Mouse (Mus musculus) neural tube, embryonic 11.5 days (tissue): Measurements from ENCODE around the gene Cercam. TPM values are rescaled to one million over a fixed set of nuclear protein-coding genes. Genes with fewer than 3 reads are reported as not detected.
A peak's percentile ranks its signal among the peaks of the same experiment; 100 is the strongest.

Experiments
- ATAC-seq: fragments of 200-750 bp; cut with Nextera tagmentation; 2 replicates; pipeline ENCODE4 v1.8.0; 2017; ENCODE audit warnings: moderate number of reproducible peaks, mild to moderate bottlenecking, moderate TSS enrichment, moderate library complexity; ENCODE audit not compliant: insufficient read depth, low FRiP score, low TSS enrichment
- DNase-seq: peaks from one replicate; pipeline ENCODE4 v3.0.0-alpha.2; 2015; ENCODE audit warnings: low spot score
- H3K27ac ChIP-seq: fragments of 300-500 bp; sonication (generic); 2 replicates; pipeline ENCODE4 v1.5.1; 2014; ENCODE audit warnings: low read depth, mild to moderate bottlenecking, low read length
- H3K27me3 ChIP-seq: fragments of 300-500 bp; sonication (generic); 2 replicates; pipeline ENCODE4 v1.6.1; 2014; ENCODE audit warnings: mild to moderate bottlenecking, low read length, mixed read lengths; ENCODE audit not compliant: control insufficient read depth, insufficient read depth
- H3K36me3 ChIP-seq: fragments of 300-500 bp; sonication (generic); 2 replicates; pipeline ENCODE4 v1.6.1; 2014; ENCODE audit warnings: mild to moderate bottlenecking, low read length, moderate library complexity, mixed read lengths; ENCODE audit not compliant: control insufficient read depth, insufficient read depth
- H3K4me1 ChIP-seq: fragments of 300-500 bp; sonication (generic); 2 replicates; pipeline ENCODE4 v1.6.1; 2014; ENCODE audit warnings: low read length, mixed read lengths; ENCODE audit not compliant: control insufficient read depth, insufficient read depth
- H3K4me2 ChIP-seq: fragments of 300-500 bp; sonication (generic); 2 replicates; pipeline ENCODE4 v1.6.1; 2014; ENCODE audit warnings: low read depth, mild to moderate bottlenecking, moderate library complexity
- H3K4me3 ChIP-seq: fragments of 300-500 bp; sonication (generic); 2 replicates; pipeline ENCODE4 v1.5.1; 2014; ENCODE audit warnings: low read depth, low read length
- H3K9ac ChIP-seq: fragments of 300-500 bp; sonication (generic); 2 replicates; pipeline ENCODE4 v1.6.1; 2014; ENCODE audit warnings: mild to moderate bottlenecking, low read length
- H3K9me3 ChIP-seq: fragments of 300-500 bp; sonication (generic); 2 replicates; pipeline ENCODE4 v1.6.1; 2016; ENCODE audit warnings: low read length; ENCODE audit not compliant: control insufficient read depth
- WGBS: fragments of 180-500 bp; shearing (Covaris S2); extraction: QIAGEN DNeasy Blood & Tissue Kit; methylation state at CpG from one replicate; pipeline ENCODE4 v1.1.7; 2014; 5-methylcytosine and 5-hydroxymethylcytosine counted together
- polyA plus RNA-seq: library from polyadenylated mRNA; unstranded; fragments of >200 nt; fragmentation: Nextera tagmentation; extraction: Ambion mirVana; gene quantifications from 2 replicates; pipeline ENCODE4 v1.2.1, GENCODE M21; 2014

Cercam gene
- polyA plus RNA-seq, 1 experiment from 2014 or later: 17.5 TPM

DNA sequence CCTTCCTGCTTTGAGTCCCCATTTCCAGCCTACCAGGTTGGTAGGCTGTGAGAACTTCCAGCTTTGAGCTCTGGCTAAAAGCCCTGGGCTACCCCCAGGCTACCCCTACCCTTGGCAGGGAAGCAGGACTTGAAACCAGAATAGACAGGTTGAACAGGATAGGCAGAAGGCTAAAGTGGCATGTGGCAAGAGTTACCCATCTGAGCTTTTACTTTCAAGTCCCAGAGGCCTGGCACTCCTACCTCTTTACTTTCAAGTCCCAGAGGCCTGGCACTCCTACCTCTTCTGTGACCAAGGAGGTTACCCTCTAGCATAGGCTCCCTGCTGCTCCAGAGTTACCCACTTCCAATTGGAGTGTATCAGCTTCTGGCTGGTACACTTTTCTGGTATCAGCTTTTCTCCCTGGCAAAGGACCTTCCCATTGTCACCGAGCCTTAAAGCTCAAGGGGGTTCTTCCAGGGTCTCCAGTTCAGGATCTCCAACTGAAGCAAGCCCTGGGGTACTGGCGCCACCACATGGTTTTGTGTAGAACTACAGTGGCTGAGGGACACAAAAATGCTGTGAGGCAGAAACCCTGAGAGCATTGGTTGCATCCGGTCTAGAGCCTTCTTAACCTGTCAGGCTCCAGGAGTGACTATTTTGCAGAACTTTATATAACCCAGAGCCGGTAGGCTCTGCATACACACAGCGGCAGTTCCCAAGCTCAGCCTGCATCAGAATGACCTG lies 10.1 kb upstream of the Cercam start:
- H3K9ac ChIP-seq: peak overlapping the region; percentile 36
- H3K9me3 ChIP-seq: no peaks in the 10 kb centered on the region
- DNase-seq (peak; percentile 87), ATAC-seq (0 out of 2 replicates have a peak, but pooled peaks have one; percentile 15)
- H3K27me3 ChIP-seq: no peaks in the 10 kb centered on the region
- no peak overlapping the region for H3K4me3 ChIP-seq
- H3K36me3 ChIP-seq: no peaks in the 10 kb centered on the region
- H3K4me2 ChIP-seq: 0 out of 2 replicates have a peak overlapping the region, but pooled peaks have one; percentile 12
- 9% methylated on average over 5 of the region's 5 CpGs for WGBS
- peaks cover 31% of the 10 kb centered on the region for H3K4me1 ChIP-seq
- H3K27ac ChIP-seq: peak overlapping the region; percentile 95

DNA sequence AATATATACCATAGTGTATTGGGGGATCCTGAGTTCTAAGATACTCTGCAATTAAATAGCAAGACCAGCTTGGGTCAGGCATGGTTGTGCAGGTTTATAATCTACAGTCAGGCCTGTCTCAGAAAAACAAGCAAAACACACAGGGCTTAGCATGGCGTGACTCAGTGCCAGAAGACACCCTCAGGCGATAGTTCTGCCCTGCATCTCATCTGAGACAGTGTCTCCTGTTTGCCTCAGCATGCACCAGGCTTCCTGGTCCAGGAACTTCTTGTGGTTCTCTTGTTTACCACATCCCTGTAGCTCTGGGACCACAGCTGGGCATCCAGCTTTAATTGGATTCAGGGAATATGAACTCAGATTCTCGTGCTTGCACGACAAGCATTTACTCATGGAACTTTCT lies 3.8 kb upstream of the Cercam start:
- Histone ChIP-seq H3K9ac (no peak overlapping the region), H3K4me3 (no peak overlapping the region), H3K27ac (no peak overlapping the region), H3K27me3 (no peaks in the 10 kb centered on the region), H3K4me2 (no peak overlapping the region), H3K9me3 (no peaks in the 10 kb centered on the region), H3K4me1 (peaks cover 6% of the 10 kb centered on the region), H3K36me3 (no peaks in the 10 kb centered on the region; the same call in 1 of the 2 replicates)
- 86% methylated on average over 4 of the region's 4 CpGs for WGBS
- no peak for ATAC-seq
- DNase-seq: no peak

DNA sequence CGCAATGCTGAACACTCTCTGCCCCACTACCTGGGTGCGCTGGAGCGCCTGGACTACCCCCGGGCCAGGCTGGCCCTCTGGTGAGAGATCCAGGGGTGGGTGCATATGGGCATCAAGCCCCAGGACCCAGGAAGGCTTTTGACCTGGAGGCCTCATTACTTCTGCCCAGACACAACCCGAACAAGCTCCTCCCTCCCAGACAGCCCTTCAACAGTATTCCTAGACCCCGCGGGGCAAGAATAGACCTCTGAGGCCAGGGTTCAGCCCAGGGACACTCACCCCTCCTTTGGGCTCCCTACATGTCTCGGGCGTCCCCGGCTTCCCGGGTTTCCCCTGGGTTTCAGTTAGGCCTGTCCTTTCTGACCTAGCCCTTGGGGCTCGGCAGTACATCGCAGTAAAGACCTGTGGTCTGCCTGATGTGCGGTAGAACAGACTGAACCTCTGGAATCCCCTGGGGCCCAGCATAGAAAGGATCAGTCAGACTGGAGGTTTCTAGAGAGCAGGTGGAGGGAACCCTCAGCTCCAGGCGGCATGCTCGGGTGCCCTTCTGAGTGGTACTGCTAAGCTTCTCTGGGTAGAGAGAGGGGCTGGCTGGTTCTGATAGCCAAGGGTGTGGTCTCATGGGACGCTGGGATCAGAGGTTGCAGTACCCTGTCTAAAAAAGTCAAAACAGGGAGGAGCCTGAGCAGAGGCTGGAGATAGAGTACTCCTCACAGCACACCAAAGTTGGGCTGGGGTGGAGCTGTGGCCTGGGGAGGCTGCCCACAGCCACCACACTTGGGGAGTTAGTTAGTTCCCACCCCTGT lies 885 bp downstream of the Cercam start:
- no peaks in the 10 kb centered on the region for H3K27me3 ChIP-seq
- H3K27ac ChIP-seq: peak overlapping the region; percentile 57; the same call in 1 of the 2 replicates
- no peaks in the 10 kb centered on the region for H3K9me3 ChIP-seq
- ATAC-seq: peak; percentile 28
- peak overlapping the region; percentile 47 for H3K4me3 ChIP-seq
- peak overlapping the region; percentile 66 for H3K9ac ChIP-seq
- under 1% methylated on average over 17 of the region's 17 CpGs for WGBS
- H3K36me3 ChIP-seq: no peaks in the 10 kb centered on the region; the same call in 1 of the 2 replicates
- DNase-seq: peak; percentile 48
- H3K4me1 ChIP-seq: peaks cover 11% of the 10 kb centered on the region
- peak overlapping the region; percentile 89 for H3K4me2 ChIP-seq

DNA sequence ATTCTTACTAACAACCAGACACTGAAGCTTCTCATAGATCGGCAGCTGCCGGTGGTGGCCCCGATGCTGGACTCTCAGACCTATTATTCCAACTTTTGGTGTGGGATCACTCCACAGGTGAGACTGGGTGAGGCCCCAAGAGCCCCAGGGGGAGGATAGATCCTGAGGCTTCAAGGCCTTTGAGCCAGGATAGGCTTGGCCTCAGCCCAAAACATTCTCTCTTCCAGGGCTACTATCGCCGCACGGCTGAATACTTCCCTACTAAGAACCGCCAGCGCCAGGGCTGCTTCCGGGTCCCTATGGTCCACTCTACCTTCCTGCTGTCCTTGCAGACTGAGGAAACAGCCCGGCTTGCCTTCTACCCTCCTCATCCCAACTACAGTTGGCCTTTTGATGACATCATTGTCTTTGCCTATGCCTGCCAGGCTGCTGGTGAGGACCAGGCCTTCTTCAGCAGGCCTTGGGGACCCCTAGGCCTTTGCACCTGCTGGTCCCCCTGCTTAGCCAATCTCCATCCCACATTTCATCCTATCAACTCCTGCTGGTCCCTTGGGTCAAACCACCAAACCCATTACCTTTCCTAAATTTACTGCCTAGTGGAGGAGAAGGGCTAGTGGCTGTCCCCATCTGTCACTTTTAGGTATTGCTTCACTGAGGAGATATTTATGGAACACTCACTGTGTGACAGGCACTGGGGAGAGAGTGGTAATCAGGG lies 3.8 kb downstream of the Cercam start:
- DNase-seq (no peak), ATAC-seq (no peak)
- H3K9ac ChIP-seq: no peak overlapping the region
- H3K27me3 ChIP-seq: no peaks in the 10 kb centered on the region
- no peak overlapping the region for H3K27ac ChIP-seq
- no peak overlapping the region for H3K4me3 ChIP-seq
- no peak overlapping the region for H3K4me2 ChIP-seq
- no peaks in the 10 kb centered on the region for H3K9me3 ChIP-seq
- 89% methylated on average over 10 of the region's 10 CpGs for WGBS
- peaks cover 11% of the 10 kb centered on the region for H3K4me1 ChIP-seq
- H3K36me3 ChIP-seq: no peaks in the 10 kb centered on the region

DNA sequence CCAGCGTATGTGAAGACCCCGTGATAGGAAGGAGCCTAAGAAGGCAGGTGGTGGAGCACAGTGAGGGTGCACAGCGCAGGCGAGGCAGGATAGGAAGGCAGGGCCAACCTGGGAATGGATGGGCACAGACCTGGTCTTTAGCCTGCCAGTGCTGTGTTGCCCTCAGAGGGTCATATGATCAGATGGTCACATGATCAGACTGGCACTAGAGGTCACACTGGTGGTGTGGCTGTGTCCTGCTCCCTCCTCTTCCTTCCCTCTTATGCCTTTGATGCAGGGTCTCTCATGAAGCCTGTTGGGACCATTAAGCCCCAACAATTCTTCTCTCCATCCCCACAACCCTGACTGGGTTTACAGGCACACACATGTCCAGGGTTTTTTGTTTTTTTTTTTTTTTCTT lies 4.8 kb downstream of the Cercam start:
- Histone ChIP-seq H3K4me3 (no peak overlapping the region), H3K27ac (no peak overlapping the region), H3K9ac (no peak overlapping the region), H3K27me3 (no peaks in the 10 kb centered on the region), H3K4me2 (no peak overlapping the region), H3K4me1 (peaks cover 11% of the 10 kb centered on the region), H3K9me3 (no peaks in the 10 kb centered on the region), H3K36me3 (no peaks in the 10 kb centered on the region)
- no peak for ATAC-seq
- WGBS: 93% methylated on average over 4 of the region's 4 CpGs
- DNase-seq: no peak

DNA sequence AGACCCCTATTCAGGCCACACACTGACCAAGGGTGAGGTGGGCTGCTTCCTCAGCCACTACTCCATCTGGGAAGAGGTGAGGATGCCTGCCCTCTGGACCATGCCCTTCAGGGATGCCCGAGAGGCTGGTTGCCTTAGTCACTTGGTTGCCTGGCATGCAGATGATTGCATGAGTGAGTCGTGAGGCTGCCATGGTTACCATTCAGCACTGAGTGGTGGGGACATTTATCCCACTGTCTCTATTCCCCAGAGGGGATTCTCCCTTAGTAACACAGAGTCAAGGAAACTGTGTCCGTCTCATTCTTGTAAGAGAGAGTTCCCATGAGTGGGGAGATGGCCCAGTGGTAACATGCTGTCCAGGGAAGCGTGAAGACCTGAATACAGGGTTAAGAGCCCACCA lies 9.1 kb downstream of the Cercam start:
- DNase-seq (no peak), ATAC-seq (no peak)

DNA sequence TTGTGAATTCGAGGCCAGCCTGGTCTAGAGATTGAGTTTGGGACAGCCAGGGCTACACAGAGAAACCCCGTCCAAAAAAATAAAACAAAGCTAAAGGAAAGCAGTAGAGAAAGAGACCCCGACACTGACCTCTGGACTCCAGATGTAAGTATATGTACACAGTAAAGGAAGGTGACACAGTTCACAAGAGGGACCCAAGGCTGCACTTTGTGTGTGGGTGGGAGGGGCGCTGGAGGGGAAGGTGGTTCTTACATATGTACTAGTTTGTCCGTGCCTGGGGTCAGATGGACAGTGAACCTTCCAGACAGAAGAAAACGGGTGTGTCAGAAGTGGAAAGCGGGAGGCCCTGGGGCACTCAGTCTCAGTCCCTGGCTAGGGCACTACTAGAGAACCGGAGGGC lies 10.2 kb downstream of the Cercam start:
- 65% methylated on average over 8 of the region's 8 CpGs for WGBS
- no peak overlapping the region for H3K4me3 ChIP-seq
- no peak overlapping the region for H3K27ac ChIP-seq
- no peaks in the 10 kb centered on the region for H3K4me1 ChIP-seq
- no peak overlapping the region for H3K4me2 ChIP-seq
- H3K9me3 ChIP-seq: no peaks in the 10 kb centered on the region
- 0 out of 2 replicates have a peak, but pooled peaks cover 2% of the 10 kb centered on the region for H3K36me3 ChIP-seq
- DNase-seq (no peak), ATAC-seq (no peak)
- H3K9ac ChIP-seq: no peak overlapping the region
- H3K27me3 ChIP-seq: no peaks in the 10 kb centered on the region

More for the DNA sequence above, 9.1 kb downstream of the Cercam start:
- 75% methylated on average over 4 of the region's 4 CpGs for WGBS
- Histone ChIP-seq H3K27me3 (no peaks in the 10 kb centered on the region), H3K36me3 (0 out of 2 replicates have a peak, but pooled peaks cover 2% of the 10 kb centered on the region), H3K9me3 (no peaks in the 10 kb centered on the region), H3K9ac (no peak overlapping the region), H3K4me3 (no peak overlapping the region), H3K27ac (no peak overlapping the region), H3K4me2 (no peak overlapping the region), H3K4me1 (no peaks in the 10 kb centered on the region)

DNA sequence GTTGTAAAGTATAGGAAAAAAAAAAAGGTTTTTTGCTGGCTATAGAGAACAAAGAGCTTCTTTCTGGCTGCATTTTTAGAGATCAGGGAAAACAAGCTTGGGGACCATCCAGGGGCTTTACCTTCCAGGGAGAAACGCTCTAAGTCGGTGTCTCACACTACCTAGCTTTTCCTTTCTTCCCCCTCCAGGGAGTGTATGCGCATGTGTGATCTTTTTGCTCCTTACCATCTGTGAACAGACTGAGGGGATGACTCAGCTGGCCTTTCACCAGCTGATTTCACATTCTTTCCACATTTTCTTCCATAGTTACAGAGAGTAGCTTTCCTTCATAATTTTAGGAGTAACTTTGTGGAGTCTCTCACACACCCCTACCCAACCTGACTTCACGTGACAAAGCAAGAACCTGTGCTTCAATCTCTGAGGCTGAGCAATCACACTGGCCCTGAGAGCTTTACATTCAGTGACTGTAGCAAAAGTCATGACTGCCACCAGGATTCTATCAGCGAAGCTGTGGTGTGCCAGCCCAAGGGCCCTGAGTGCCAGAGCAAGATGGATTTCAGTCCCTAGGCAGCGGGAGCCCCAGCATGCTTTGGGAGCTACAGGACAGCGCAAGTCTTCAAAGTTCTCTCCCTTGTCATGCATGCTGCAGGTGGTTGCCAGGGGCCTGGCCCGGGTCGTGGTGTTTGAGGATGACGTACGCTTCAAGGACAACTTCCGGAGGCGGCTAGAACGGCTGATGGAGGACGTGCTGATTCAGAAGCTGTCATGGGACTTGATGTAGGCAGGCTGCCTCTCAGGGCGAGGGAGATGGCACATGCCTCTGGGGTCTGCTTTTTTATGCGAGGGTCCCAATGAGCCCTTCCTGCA lies 11.2 kb downstream of the Cercam start:
- H3K9me3 ChIP-seq: no peaks in the 10 kb centered on the region
- 0 out of 2 replicates have a peak, but pooled peaks cover 2% of the 10 kb centered on the region for H3K36me3 ChIP-seq
- H3K9ac ChIP-seq: no peak overlapping the region
- no peak overlapping the region for H3K4me2 ChIP-seq
- no peak overlapping the region for H3K4me3 ChIP-seq
- H3K27me3 ChIP-seq: no peaks in the 10 kb centered on the region
- ATAC-seq (no peak), DNase-seq (no peak)
- WGBS: 70% methylated on average over 17 of the region's 17 CpGs
- no peak overlapping the region for H3K27ac ChIP-seq
- H3K4me1 ChIP-seq: no peaks in the 10 kb centered on the region
